Mouse (Mus musculus) layer of hippocampus, postnatal 14 days (tissue): ENCODE data around the gene Chac1. TPM values are rescaled to one million over a fixed set of nuclear protein-coding genes. Genes with fewer than 3 reads are reported as not detected.

ENCODE experiments used
- DNase-seq, 2 experiments: peaks; one replicate each; pipeline ENCODE4 v3.0.0; 2021 to 2022; ENCODE audit warnings: low spot score in 2 of 2, mixed read lengths in 1 of 2
- total RNA-seq, 2 experiments: library from RNA; stranded (reverse); gene quantifications; 2 replicates each; pipeline ENCODE4 v1.2.3; 2021

Chac1 gene
- total RNA-seq, 2 experiments from 2014 or later = 6.6 to 7.8 TPM

DNA sequence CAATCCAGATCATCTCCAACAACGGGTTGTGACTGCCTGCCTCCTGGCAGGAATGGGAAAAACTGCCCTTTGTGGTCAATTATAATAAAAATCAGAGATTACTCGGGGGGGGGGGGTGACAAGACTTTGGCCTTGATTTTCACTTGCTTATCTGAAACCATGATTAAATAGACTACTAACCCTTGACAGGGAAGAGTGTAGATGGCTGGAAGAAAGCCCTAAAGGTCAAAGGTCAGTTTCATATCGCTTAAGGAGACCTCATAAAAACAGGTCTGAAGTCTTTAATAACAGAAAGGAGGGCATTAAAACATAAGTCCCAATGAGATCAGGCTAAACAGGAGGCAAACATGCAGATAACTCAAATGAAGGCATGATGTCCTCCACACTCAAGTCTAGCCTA, 16.3 kb downstream of the Chac1 start:
- DNase-seq = no peak

DNA sequence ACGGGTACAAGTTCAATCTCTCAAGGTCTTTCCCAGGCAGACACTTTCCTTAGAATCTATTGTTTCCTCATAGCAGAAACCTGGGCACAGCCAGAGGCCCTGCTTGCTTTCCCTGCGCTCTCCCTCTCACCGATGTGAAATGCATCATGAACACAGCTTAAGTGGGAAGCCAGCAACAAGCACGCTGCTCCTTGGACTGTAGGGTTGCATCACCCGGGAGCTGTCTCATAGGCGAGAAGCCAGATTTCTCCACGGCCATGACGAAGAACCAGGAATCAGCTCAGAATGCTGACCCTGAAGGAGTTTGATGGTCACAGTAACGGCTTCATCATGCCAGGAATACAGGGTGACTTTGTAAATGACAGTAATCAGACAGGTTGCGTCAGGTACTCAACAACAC, 19.1 kb downstream of the Chac1 start:
- no peak for DNase-seq

DNA sequence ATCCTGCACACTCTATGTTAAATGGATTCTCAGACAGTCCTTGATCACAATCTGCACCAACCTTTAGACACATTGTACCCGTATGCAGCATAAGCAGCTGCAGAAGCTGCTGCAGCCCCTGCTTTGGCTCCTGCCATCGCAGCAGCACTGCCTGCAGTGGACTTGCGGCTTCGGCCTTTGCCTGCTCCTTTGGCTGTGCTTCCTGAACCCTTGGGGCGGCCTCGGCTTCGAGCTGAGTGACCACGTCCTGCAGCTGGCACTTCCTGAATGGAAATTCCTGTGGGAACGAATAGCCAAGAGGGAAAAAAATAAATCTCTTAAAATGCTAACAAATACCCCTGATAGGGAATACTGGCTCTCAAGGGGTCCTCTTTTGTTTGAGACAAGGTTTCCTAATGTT, 26.3 kb downstream of the Chac1 start:
- no peak for DNase-seq

DNA sequence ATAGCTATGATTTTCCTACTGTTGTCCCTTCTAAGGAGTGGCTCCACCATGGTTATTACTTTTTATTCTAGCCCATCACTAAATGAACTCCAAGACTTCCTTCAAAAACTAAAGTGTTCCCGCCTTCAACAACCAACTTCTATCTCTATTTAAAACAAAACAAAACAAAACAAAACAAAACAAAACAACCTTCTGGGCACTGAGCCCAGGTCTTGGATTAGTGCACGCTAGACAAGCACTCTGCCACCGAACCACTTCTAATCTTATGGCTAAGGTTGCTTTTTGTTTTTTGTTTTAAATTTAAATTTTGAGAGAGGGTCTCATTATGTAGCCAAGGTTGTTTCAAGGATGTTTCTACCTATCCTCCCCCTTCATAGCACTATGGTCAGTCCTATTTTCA, 26.8 kb downstream of the Chac1 start:
- no peak for DNase-seq

DNA sequence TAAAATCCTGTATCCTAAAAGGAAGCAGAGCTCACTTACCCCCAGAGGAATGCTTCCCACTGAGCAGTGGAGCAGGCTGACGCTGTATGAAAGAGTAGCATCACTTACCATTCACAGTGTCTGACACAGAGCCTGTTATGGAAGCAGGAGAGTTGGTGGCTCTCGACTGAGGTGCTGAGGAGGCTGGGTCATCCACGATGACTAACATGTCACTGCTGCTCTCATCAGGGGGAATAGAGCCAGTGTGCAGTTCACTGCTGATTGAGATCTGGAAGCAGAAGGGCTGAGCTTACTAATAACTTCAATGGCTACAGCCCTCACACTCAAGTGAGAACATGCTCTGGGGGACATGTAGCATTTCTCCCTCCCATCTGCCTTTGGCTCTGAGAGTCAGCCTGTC, 28.4 kb downstream of the Chac1 start:
- no peak for DNase-seq

DNA sequence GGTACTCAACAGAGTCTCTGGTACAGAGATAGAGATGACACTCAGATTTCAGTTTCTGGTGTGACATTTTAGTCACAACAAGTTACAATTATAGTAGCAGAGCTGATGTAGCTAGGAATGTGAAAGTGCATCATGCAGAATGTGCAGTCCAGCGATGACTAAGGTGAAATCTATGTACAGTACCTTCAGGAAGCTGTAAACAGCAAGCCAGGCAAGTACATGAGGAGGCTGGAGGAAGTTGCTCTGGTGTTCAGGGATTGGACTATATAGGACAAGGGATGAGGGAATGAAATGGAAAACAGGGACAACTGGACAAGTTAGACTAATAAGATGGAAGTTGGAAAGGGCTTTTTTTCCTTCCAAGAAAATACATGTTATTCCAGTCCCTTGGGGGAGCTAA, 37.2 kb downstream of the Chac1 start:
- no peak for DNase-seq

DNA sequence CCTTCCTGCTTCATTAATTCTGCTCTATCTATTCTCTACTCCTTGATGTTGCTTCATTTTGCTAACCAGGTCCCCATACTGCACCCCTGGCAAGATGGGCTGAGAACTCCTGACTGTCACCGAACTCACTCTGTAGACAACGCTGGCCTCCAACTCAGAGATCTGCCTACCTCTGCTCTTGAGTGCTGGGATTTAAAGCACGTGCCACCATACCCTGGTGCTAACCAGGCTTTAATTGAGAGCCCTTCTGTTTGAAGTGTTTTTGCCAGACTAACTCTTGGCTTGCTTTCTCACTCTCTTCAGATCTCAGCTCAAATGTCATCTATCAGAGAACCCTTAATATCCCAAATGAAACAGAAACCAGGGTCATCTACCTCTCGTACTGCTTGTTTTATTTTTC, 39.0 kb downstream of the Chac1 start:
- DNase-seq = no peak

DNA sequence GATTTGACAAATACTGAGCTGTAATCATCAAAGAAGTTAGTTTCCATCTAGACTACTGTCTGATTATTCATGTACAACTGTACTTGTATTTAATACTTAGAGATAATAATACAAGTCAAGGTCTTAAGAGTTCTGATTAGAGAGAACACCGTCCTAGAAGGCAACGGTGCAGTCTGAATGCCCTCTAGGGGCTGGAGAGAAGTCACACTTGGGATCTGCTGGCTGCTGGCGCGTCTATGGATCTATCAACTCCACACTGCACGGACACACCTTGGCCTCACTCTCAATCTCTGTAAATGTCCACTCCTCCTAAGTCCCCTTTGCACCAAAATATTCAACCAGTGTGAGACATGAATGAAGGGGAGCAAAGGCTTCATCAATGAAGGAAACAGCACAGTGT, 47.2 kb downstream of the Chac1 start:
- DNase-seq = no peak

DNA sequence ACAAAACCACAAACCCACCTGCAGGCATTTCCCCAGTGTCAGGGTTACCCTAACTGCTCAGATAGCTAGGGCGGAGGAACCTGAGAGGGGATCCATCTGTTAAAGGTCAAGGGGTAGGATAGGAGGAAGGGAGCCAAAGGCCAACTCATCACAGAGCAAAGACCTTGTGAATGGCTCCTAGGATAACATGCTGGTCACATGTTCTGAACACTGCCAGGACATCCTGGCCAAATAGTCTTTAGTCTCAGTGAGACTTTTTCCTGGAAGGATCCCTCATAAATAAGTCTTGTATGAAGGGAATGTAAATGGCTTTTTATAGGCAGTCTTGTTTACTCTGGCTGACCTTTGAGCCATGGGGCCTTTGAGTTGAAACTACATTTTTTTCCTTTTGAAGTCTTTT, 47.6 kb downstream of the Chac1 start:
- no peak for DNase-seq

DNA sequence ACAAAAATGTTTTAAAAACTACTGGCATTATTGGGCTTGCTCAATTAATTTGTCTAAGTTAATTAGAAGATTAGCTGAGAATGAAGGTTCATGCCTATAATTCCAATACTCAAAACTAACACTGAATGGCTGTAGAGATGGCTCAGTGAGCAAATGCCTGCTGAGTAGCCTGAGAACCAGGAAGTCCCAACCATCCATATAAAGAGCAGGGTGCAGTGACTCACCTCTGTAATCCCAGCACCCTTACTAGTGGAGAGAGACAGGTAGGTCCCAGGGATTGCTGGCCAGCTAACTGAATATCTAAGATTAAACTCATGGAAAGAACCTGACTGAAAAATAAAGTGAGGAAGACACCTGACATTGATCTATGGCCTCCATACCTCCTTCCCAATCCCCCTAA, 48.3 kb downstream of the Chac1 start:
- no peak for DNase-seq

Other genes starting within 250 kb of the Chac1 start
- gene Rad51, start 238.4 kb upstream of the Chac1 start, total RNA-seq = 1 to 10 TPM; 1.8 TPM
- 10 to 100 TPM; 46.5 to 55.6 TPM for gene Rmdn3, start 194.2 kb upstream of the Chac1 start, total RNA-seq
- not detected for gene Gchfr, start 183.5 kb upstream of the Chac1 start, total RNA-seq
- gene Gm14137, start 176.7 kb upstream of the Chac1 start, total RNA-seq = not detected
- 10 to 100 TPM; 33.7 to 38.0 TPM for gene Zfyve19, start 142.6 kb upstream of the Chac1 start, total RNA-seq
- gene Dnajc17, start 142.4 kb upstream of the Chac1 start, total RNA-seq = 10 to 100 TPM; 16.9 to 18.8 TPM
- gene Ppp1r14d, start 121.3 kb upstream of the Chac1 start, total RNA-seq = not detected
- gene Spint1, start 113.9 kb upstream of the Chac1 start, total RNA-seq = under 1 TPM; 0.64 to 0.88 TPM
- gene Rhov, start 80.0 kb upstream of the Chac1 start, total RNA-seq = 1 to 10 TPM; 9.4 to 9.6 TPM
- gene Vps18, start 62.5 kb upstream of the Chac1 start, total RNA-seq = 10 to 100 TPM; 34.0 to 34.3 TPM
- gene Dll4, start 25.4 kb upstream of the Chac1 start, total RNA-seq = 1 to 10 TPM; 5.6 to 6.3 TPM
- gene Ino80, start 126.5 kb downstream of the Chac1 start, total RNA-seq = 10 to 100 TPM; 16.9 to 17.0 TPM
- gene Exd1, start 196.4 kb downstream of the Chac1 start, total RNA-seq = 1 to 10 TPM in 1 of 2 experiments, under 1 TPM in 1; 0.62 to 1.1 TPM
- gene Chp1, start 196.5 kb downstream of the Chac1 start, total RNA-seq = 100 to 1,000 TPM; 151 TPM